Mouse (Mus musculus) Patski (cell line): Measurements from ENCODE around the gene Gm21854. TPM values are rescaled to one million over a fixed set of nuclear protein-coding genes. Genes with fewer than 3 reads are reported as not detected.
"Not testable (repeated sequence)": the region's sequence is repeated elsewhere in the genome, so short reads cannot be mapped to it uniquely, and the experiment has no call there.

ENCODE experiments used
- ATAC-seq: fragments of 100-300 bp; one replicate; pipeline ENCODE4 v1.8.0; 2021
- CTCF ChIA-PET: fragments of 350-600 bp; sonication (Branson Sonifier 250); formaldehyde crosslinking; loops from one replicate; lab custom pipeline; 2022; ENCODE audit warnings: inconsistent platforms; lab: Charles Lee
- POLR2A ChIA-PET: fragments of 350-600 bp; sonication (Branson Sonifier 250); formaldehyde crosslinking; loops from one replicate; lab custom pipeline; 2022; ENCODE audit warnings: antibody characterized with exemption, inconsistent platforms; lab: Charles Lee
- DNase-seq: peaks from one replicate; pipeline ENCODE4 v3.0.0-alpha.2; 2011; ENCODE audit warnings: low read depth, low spot score
- H3K27me3 ChIP-seq: fragments of 371-371 bp; one replicate; pipeline ENCODE4 v1.5.1; 2021
- in situ Hi-C: fragments of 300-500 bp; cut with MboI; formaldehyde crosslinking; loops from 3 replicates; pipeline ENCODE4 v1.11.1; 2018; ENCODE audit warnings: low pct_unique_long_range_greater_than_20kb, mixed read lengths
- polyA plus RNA-seq: library from polyadenylated mRNA; unstranded; gene quantifications from one replicate; pipeline ENCODE4 v1.2.3, GENCODE M21; 2021

The Gm21854 gene
- not detected for polyA plus RNA-seq

DNA sequence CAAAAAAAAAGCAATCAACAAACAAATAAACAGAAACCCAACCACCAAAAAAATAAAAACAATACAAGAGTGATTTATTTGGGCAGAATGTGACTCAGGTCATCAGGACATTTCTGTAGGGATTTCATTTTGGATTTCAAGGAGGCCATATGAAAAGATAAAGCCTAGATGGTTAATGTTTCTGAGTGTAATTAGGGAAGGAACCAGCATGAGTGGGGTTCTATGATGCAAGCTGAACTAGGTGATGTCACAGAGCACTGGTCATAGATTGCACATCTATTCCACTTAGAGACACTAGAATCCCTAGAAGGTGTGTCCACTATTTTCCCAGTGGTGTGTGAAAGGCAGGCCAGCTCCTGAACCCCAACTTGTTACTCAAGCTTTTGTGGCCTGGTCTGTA, at the start of gene Gm21854:
Gm21854 (plus strand) TSS at position 301 of the 400 bp plus-strand sequence.
- in situ Hi-C loops, CTCF ChIA-PET: not testable (repeated sequence)

More for the DNA sequence above, at the start of gene Gm21854:
- DNase-seq, POLR2A ChIA-PET, H3K27me3 ChIP-seq, ATAC-seq: not testable (repeated sequence)

Other genes with a start within 250 kb of the Gm21854 start
- not detected for gene Gm20914, start 69.0 kb downstream of the Gm21854 start, polyA plus RNA-seq
- not detected for gene Gm28171, start 136.4 kb downstream of the Gm21854 start, polyA plus RNA-seq